Mouse (Mus musculus): ENCODE results near the gene Tnfaip1.

Gene Tnfaip1

GRCm38 (mm10) chr11:78499004-78499403, 37.1 kb downstream of the Tnfaip1 start, which contains the start of gene Vtn:
Vtn (plus strand) TSS chr11:78499091.
- no peak for DNase-seq

GRCm38 (mm10) chr11:78497544-78498522, 38.3 kb downstream of the Tnfaip1 start, which contains the start of gene Sarm1:
Sarm1 (minus strand) TSS chr11:78497754.
- peak; percentile 94 for DNase-seq

- peak; percentile 53 for DNase-seq
These were observed 39.0 kb downstream of the Tnfaip1 start for GRCm38 (mm10) chr11:78497071-78497541.

- DNase-seq, result peak; percentile 80
These were observed 40.2 kb downstream of the Tnfaip1 start for GRCm38 (mm10) chr11:78495904-78496303.

GRCm38 (mm10) chr11:78490781-78491241, 45.3 kb downstream of the Tnfaip1 start:
- DNase-seq, result peak; percentile 35

GRCm38 (mm10) chr11:78488168-78488567, 48.0 kb downstream of the Tnfaip1 start:
- peak; percentile 84 for DNase-seq

- DNase-seq, result no peak
These were observed 52.5 kb downstream of the Tnfaip1 start for GRCm38 (mm10) chr11:78483639-78484038.

GRCm38 (mm10) chr11:78475289-78475688, 60.8 kb downstream of the Tnfaip1 start:
- DNase-seq, result peak; percentile 3

Measured in kidney, postnatal 10 days (tissue).